Mouse (Mus musculus) midbrain, embryonic 12.5 days (tissue): ENCODE measurements around the gene Nudt9. TPM values are rescaled to one million over a fixed set of nuclear protein-coding genes. Genes with fewer than 3 reads are reported as not detected.
"Not testable (repeated sequence)": the region's sequence is repeated elsewhere in the genome, so short reads cannot be mapped to it uniquely, and the experiment has no call there.

Experiments
- ATAC-seq: fragments of 200-750 bp; cut with Nextera tagmentation; 2 replicates; pipeline ENCODE4 v1.8.0; 2017; ENCODE audit warnings: low read depth, moderate TSS enrichment, moderate library complexity; ENCODE audit not compliant: low FRiP score
- H3K27ac ChIP-seq: fragments of 300-500 bp; sonication (generic); replicated peaks from 2 replicates; pipeline ENCODE4 v1.5.1; 2016; ENCODE audit warnings: mild to moderate bottlenecking
- H3K27me3 ChIP-seq: fragments of 300-500 bp; sonication (generic); 2 replicates; pipeline ENCODE4 v1.6.1; 2016; ENCODE audit warnings: mild to moderate bottlenecking
- H3K36me3 ChIP-seq: fragments of 300-500 bp; sonication (generic); 2 replicates; pipeline ENCODE4 v1.6.1; 2016
- H3K4me1 ChIP-seq: fragments of 300-500 bp; sonication (generic); 2 replicates; pipeline ENCODE4 v1.6.1; 2016
- H3K4me2 ChIP-seq: fragments of 300-500 bp; sonication (generic); replicated peaks from 2 replicates; pipeline ENCODE4 v1.6.1; 2016; ENCODE audit warnings: mild to moderate bottlenecking, moderate library complexity
- H3K4me3 ChIP-seq: fragments of 300-500 bp; sonication (generic); 2 replicates; pipeline ENCODE4 v1.5.1; 2016; ENCODE audit warnings: mild to moderate bottlenecking
- H3K9ac ChIP-seq: fragments of 300-500 bp; sonication (generic); replicated peaks from 2 replicates; pipeline ENCODE4 v1.6.1; 2016; ENCODE audit warnings: mild to moderate bottlenecking, moderate library complexity
- H3K9me3 ChIP-seq: fragments of 300-500 bp; sonication (generic); 2 replicates; pipeline ENCODE4 v1.6.1; 2016; ENCODE audit warnings: mild to moderate bottlenecking
- WGBS: fragments of 180-500 bp; shearing (Covaris S2); methylation state at CpG from one replicate; pipeline ENCODE4 v1.1.7; 2016; 5-methylcytosine and 5-hydroxymethylcytosine counted together
- polyA plus RNA-seq: library from polyadenylated mRNA; unstranded; fragments of >200 nt; fragmentation: Nextera tagmentation; extraction: Ambion mirVana; gene quantifications from 2 replicates; pipeline ENCODE4 v1.2.1, GENCODE M21; 2016

Nudt9 gene
- polyA plus RNA-seq, 1 experiment from 2014 or later, result 58.9 TPM

DNA sequence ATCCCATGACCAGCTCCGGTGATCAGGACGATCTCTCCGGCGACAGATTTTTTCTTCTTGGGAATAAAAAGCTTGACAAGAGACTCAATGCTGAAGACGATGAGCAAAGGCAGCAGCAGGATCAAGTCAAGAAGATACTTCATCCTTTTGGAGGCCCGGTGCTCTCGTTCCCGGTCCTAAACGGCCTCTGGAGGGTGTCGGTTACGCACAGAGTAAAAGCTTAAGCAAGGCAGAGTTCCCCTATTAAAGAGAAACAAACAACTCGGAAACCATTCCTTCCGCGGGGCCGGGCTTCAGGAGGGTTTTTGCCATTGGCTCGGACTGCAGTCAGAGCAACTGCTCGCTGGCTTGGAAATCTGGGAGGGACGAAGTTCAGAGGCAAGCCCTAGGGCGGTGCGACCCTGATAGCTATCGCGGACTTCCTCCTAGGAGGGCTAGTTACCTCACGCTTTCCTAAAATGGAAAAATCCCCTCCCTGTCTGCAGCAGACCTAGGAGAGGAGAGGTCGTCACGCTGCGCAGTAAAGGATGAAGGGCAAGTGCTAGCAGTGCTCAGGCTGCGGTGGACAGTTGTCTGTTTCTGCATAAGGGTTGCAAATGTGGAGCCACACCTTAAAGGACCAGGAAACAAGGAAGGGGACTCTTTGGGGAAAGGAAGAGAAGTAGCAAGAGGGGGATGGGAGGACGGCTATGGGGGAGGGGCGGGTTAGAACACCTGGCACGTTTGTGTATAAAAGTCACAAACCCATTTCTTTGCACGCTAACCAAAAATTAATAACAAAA lies 24.3 kb upstream of the Nudt9 start, which contains the start of gene Hsd17b11:
Hsd17b11 (minus strand) TSS at position 323 of the 782 bp plus-strand sequence.
- Histone ChIP-seq H3K27me3 (peaks cover 13% of the 10 kb centered on the region), H3K27ac (no peak within 1 kb of the TSS), H3K4me3 (peak within 1 kb of the TSS; percentile 47), H3K4me1 (peaks cover 8% of the 10 kb centered on the region; the same call in 1 of the 2 replicates), H3K9ac (peak within 1 kb of the TSS; percentile 59), H3K4me2 (peak within 1 kb of the TSS; percentile 86), H3K9me3 (no peaks in the 10 kb centered on the region), H3K36me3 (no peaks in the 10 kb centered on the region)
- WGBS, result 1% methylated on average over 31 of the region's 31 CpGs
- peak; percentile 73 for ATAC-seq

DNA sequence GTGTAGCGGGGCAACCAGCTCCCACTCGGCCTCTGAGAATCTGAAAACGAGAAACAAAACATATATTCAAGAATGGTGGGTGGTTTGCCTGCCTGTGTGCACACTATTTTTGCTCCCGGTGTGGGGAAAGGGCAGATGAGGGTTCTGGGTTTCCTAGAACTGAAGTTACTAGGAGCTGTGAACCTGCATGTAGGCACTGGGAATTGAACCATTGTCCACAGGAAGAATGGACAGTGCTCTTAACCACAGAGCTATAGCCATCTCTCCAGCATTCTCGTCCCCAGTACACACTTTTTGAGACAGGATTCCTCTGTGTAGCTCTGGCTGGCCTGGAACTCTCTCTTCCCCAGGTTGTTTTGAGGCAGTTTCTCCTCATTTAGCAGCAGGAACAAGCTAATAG lies 23.5 kb upstream of the Nudt9 start:
- peak overlapping the region; percentile 86 for H3K4me2 ChIP-seq
- H3K4me1 ChIP-seq, result peaks cover 8% of the 10 kb centered on the region; the same call in 1 of the 2 replicates
- WGBS, result 41% methylated on average over 5 of the region's 5 CpGs
- H3K36me3 ChIP-seq, result no peaks in the 10 kb centered on the region
- H3K9ac ChIP-seq, result no peak overlapping the region
- peaks cover 13% of the 10 kb centered on the region for H3K27me3 ChIP-seq
- ATAC-seq, result no peak
- no peaks in the 10 kb centered on the region for H3K9me3 ChIP-seq
- no peak overlapping the region for H3K27ac ChIP-seq
- no peak overlapping the region for H3K4me3 ChIP-seq

DNA sequence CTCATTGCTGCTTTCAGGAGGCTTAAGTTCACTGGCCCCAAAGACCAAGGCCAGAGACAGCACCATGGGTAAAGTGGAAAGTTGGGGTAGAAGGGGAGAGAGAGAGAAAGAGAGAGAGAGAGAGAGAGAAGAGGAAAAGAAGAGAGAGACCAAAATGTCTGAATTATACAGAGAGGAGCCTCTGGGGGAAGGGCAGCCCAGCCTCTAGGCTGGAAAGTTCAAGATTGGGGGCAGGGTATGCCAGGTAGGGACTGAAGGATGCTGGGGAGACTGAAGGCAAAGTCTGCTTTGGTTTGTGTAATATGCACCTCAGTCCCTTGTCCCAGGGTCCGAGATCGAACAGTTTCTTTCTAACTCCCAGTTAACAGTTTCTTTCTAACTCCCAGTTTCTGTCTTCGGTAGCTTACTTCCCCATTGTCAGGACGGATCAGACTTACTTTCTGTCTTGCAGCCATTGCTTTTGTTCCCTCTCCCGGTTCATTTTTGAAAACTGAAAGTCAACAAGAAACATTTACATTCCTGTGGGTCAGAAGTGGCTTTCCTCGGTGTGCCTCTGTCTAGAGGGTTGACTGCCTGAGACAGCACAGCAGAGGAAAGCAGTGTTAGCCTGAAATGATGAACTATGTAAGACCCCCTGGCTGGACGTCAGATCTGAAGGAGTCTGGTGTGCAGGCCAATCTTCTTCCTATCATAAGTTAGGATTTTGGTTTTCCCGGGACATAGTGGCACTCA lies 22.7 kb upstream of the Nudt9 start:
- Histone ChIP-seq H3K4me3 (no peak overlapping the region), H3K9me3 (no peaks in the 10 kb centered on the region), H3K27me3 (peaks cover 13% of the 10 kb centered on the region), H3K4me1 (peaks cover 8% of the 10 kb centered on the region; the same call in 1 of the 2 replicates), H3K36me3 (no peaks in the 10 kb centered on the region), H3K9ac (no peak overlapping the region), H3K27ac (no peak overlapping the region), H3K4me2 (no peak overlapping the region)
- WGBS, result 67% methylated on average over 8 of the region's 8 CpGs
- ATAC-seq, result no peak

DNA sequence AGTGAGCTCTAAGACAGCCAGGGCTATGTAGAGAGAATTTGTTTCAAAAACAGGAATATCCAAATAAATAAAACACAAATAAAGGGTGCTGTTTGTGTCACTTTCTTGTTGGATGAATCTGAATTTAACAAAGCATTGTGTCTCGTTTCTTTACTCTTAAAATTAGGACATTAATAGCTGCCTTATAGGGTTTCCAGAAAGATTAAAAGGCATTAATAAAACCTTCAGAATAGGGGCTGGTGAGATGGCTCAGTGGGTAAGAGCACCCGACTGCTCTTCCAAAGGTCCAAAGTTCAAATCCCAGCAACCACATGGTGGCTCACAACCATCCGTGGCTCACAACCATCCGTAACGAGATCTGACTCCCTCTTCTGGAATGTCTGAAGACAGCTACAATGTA lies 21.9 kb upstream of the Nudt9 start:
- H3K36me3 ChIP-seq, H3K9me3 ChIP-seq, H3K4me1 ChIP-seq, H3K27ac ChIP-seq, ATAC-seq, H3K9ac ChIP-seq, H3K4me2 ChIP-seq, H3K4me3 ChIP-seq: not testable (repeated sequence)
- peaks cover 13% of the 10 kb centered on the region for H3K27me3 ChIP-seq
- 91% methylated on average over 5 of the region's 5 CpGs for WGBS

DNA sequence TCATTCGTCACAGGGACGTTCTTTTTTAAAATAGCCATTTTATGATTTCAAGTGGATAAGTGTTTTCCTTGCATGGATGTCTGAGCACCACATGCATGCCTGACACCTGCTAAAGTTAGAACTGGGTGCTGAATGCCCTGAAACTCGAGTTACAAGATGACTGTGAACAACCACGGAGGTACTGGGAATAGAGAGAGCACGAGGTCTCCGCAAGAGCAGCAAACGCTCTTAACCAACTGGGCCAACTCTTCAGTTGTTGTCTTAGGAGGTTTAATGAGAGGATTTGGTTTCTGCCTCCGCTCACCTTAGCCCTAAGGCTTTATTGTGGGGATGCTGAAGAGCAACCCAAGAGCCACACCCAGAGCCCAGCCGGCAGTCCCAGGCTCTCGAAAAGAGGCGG lies 21.3 kb upstream of the Nudt9 start:
- no peaks in the 10 kb centered on the region for H3K9me3 ChIP-seq
- H3K4me3 ChIP-seq, result no peak overlapping the region
- no peak overlapping the region for H3K9ac ChIP-seq
- H3K4me1 ChIP-seq, result peaks cover 8% of the 10 kb centered on the region; the same call in 1 of the 2 replicates
- ATAC-seq, result no peak
- no peaks in the 10 kb centered on the region for H3K36me3 ChIP-seq
- no peak overlapping the region for H3K27ac ChIP-seq
- H3K27me3 ChIP-seq, result peaks cover 13% of the 10 kb centered on the region
- no peak overlapping the region for H3K4me2 ChIP-seq
- 66% methylated on average over 11 of the region's 11 CpGs for WGBS

DNA sequence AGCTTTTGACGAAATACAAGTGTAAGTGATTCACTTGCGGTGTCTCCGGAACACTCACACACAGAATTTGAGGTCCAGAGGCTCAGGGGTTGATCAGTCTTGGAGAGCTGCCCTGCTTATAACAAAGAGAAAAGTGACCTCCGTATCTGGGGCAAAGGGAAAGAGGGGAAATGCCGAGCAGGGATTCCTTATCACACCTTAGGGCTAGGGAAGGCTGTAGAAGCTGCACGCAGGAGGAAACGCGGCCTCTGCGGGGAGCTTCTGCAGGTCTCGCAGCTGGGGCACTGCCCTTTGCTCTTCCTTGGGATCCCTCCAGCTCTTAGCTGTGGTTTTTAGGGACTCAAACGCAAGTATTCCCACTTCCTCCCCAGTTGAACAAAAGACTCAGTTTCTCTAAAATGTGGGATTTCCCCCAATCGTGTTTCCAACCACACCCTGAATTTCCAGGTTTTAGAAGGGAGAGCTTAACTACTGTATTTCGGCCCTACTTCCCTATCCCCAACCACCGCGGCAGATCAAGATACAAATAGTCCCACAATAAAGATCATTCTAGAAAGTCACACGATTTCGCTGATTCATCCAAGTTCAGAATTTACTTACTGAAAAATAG lies 20.8 kb upstream of the Nudt9 start:
- Histone ChIP-seq H3K4me1 (peaks cover 8% of the 10 kb centered on the region; the same call in 1 of the 2 replicates), H3K27ac (no peak overlapping the region), H3K4me3 (no peak overlapping the region), H3K4me2 (no peak overlapping the region), H3K27me3 (peaks cover 13% of the 10 kb centered on the region), H3K9ac (no peak overlapping the region), H3K36me3 (no peaks in the 10 kb centered on the region), H3K9me3 (no peaks in the 10 kb centered on the region)
- WGBS, result 37% methylated on average over 17 of the region's 17 CpGs
- ATAC-seq, result no peak

DNA sequence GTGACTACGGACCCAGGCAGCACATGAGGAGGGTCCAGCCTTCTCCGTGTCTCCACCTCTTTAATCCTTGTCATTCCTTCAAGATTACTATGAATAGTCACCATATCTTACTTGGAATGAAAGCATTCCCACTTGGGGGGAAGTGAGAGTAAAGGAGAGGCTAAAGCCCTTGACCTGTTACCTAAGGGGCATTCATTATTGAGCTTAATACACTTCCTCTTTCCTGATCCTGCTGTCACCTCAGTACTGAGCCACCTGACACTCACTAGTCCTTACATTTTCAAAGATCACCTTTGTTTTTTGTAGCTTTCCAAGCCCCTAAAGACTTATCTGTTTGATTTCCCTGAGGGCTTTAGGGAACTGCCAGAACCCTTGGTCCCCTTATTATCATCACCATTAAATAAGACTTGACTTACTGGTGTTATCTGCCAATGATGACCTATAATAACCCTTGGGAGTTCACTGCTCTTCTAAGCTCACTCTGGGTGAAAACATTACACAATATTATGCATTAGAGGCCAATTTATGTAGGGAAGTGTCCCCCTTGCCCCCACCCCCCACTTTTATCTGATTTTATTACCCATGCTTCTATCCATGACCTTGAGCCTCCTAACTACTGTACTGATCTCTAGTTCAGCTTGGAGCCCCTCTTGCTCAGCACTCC lies 13.5 kb upstream of the Nudt9 start:
- H3K4me1 ChIP-seq, result no peaks in the 10 kb centered on the region
- no peak overlapping the region for H3K27ac ChIP-seq
- no peaks in the 10 kb centered on the region for H3K9me3 ChIP-seq
- no peaks in the 10 kb centered on the region for H3K36me3 ChIP-seq
- no peaks in the 10 kb centered on the region for H3K27me3 ChIP-seq
- H3K9ac ChIP-seq, result no peak overlapping the region
- H3K4me2 ChIP-seq, result no peak overlapping the region
- H3K4me3 ChIP-seq, result no peak overlapping the region
- 80% methylated on average over 2 of the region's 2 CpGs for WGBS
- ATAC-seq, result no peak

DNA sequence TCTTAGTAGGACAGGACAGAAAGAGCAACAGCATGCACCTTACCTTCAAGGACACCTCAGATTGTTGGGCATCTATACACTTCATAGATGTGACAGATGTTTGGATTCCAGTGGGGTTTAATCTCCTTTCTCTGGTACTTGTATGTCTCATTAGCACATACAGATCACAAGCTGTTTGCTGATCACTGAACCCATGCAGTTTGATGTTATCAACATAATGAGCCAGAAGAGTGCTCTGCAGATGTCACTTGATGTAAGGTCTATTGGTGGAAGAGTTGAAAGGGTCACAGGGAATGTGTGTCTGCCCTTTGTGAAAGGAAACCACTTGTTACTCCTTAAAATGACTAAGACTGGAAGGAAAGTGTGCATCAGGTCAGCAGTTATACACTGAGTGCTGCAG lies 11.0 kb upstream of the Nudt9 start:
- H3K4me3 ChIP-seq, result no peak overlapping the region
- H3K27me3 ChIP-seq, result no peaks in the 10 kb centered on the region
- no peak for ATAC-seq
- no peaks in the 10 kb centered on the region for H3K4me1 ChIP-seq
- H3K4me2 ChIP-seq, result no peak overlapping the region
- no peak overlapping the region for H3K9ac ChIP-seq
- H3K9me3 ChIP-seq, result no peaks in the 10 kb centered on the region
- H3K36me3 ChIP-seq, result no peaks in the 10 kb centered on the region
- H3K27ac ChIP-seq, result no peak overlapping the region

DNA sequence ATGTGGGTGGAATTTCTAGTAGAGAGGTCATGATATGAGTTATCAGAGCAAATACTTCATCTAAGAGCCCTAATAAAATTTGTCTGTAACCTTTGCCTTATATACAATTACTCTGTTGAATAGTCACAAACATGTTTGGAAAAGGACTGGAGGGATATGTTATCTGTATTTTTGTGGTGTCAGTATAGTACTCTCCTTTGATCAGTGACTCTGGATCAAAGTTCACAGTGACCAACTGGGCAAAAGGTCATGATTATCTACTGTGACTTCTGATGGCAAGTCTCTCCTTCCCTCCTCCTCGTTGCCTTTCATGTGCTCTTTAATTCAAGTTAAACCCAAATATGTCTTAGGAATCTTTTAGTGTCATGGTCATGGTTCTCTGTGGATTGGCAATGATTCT lies 10.3 kb upstream of the Nudt9 start:
- Histone ChIP-seq H3K9ac (no peak overlapping the region), H3K4me2 (no peak overlapping the region), H3K4me3 (no peak overlapping the region), H3K27me3 (no peaks in the 10 kb centered on the region), H3K36me3 (no peaks in the 10 kb centered on the region), H3K9me3 (no peaks in the 10 kb centered on the region), H3K4me1 (no peaks in the 10 kb centered on the region), H3K27ac (no peak overlapping the region)
- no peak for ATAC-seq
- 81% methylated on average over 1 of the region's 1 CpGs for WGBS

DNA sequence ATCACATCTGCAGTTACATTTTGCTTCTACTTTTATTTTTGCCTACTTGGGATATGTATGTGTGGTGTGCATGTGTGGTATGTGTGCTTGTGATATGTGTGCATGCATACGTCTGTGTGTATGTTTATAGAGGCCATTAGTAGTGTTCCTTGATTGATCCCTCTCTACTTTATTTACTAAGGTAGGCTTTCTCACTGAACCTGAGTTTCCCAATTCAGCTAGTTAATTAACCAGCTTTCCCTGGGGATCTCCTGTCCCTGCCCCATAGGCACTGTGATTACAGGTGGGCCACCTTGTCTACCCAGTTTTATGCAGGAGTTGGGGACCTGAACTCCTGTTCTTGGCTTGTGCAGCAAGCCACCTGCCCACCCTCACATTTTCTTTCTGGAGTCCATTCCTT lies 9.4 kb upstream of the Nudt9 start:
- WGBS, result 86% methylated on average over 1 of the region's 1 CpGs
- Histone ChIP-seq H3K4me3 (no peak overlapping the region), H3K9me3 (no peaks in the 10 kb centered on the region), H3K4me2 (no peak overlapping the region), H3K4me1 (no peaks in the 10 kb centered on the region), H3K27me3 (no peaks in the 10 kb centered on the region), H3K9ac (no peak overlapping the region), H3K27ac (no peak overlapping the region), H3K36me3 (no peaks in the 10 kb centered on the region)
- no peak for ATAC-seq

DNA sequence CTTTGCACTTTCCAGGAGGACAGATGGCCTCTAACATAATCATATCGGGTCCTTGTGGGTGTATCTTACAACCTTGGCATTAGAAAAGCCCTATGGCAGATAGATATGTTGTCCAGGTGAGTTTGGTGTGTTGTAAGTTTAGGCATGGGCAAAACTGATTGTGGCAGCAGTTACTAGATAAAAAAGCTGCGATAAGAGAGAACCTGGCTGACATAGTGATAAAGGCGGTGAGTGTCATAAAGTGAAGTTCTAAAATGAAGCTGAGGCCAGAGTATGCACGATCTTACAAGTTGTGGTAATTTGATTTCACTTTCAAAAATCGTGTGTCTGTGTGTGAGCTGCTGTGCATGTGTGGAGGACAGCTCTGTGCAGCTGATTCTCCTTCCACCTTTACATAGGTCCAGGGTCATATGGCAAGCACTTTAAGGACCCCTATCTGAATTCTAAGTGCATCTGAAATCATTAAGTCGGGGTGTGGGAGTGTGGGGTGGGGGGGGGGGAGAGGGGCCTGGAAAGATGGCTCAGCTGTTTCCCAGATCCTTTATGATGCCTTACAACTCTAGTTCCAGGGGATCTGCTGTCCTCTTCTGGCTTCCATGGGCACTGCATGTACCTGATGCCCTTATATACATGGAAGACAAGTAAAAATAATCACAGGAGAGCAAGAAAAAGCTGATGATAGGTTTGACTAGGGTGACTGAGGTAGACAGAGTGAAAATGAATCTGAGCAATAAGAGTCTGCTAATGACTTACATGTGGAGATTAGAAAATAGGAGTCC lies 6.8 kb upstream of the Nudt9 start:
- no peak overlapping the region for H3K27ac ChIP-seq
- peak; percentile 49; the same call in 1 of the 2 replicates for ATAC-seq
- no peaks in the 10 kb centered on the region for H3K27me3 ChIP-seq
- no peak overlapping the region for H3K4me2 ChIP-seq
- no peaks in the 10 kb centered on the region for H3K4me1 ChIP-seq
- H3K4me3 ChIP-seq, result no peak overlapping the region
- 70% methylated on average over 6 of the region's 6 CpGs for WGBS
- H3K36me3 ChIP-seq, result no peaks in the 10 kb centered on the region
- H3K9me3 ChIP-seq, result no peaks in the 10 kb centered on the region
- no peak overlapping the region for H3K9ac ChIP-seq
